Mouse (Mus musculus) mature B cell (primary cell): ENCODE data around the gene Cacna1f.

Experiments
- in situ Hi-C: fragments of 300-500 bp; cut with MboI; formaldehyde crosslinking; loops from 2 replicates; pipeline ENCODE4 v1.14.3; 2019

Cacna1f gene

DNA sequence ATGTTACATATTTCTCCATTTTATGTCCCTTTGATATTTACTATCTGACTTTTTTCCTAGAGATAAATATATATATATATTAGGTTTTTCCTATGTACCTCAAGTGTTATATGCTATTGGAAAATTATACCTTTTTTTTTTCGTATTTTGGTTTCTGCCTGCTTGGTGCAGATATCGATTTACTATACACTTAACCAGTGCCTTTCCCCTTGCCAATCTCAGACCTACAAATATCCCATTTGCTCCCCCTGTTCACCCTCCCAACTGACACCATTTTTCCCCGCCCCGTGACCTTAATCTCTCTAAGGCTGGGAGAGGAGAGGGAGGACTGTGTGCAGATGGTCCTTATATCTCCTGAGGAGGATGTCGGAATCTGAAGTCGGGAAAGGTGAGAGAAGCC lies at the start of gene Cacna1f:
TSS of gene Cacna1f (plus strand) at position 301 of the 400 bp plus-strand sequence.
- in situ Hi-C loops, result no loop called here

DNA sequence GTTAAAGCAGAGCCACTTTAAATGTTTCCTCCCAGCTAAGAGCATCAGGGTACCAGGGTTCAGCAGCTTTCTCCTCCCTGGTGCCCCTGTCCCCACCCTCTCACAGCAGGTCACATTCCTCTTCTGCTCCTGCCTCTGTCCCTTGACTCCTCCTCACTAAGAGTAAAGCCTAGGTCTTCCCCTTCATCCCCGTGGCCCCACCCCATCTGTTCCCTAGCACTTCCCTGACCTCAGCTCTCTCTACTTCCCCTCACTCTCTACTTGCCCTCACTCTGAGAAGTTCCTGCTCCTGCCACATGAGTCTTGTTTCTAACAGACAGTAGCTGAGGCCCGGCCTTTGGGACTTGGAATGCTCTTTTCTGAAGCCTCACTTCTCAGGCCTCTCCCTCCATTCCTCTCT lies 43.8 kb upstream of the Cacna1f start:
- in situ Hi-C loops, result no loop called here

DNA sequence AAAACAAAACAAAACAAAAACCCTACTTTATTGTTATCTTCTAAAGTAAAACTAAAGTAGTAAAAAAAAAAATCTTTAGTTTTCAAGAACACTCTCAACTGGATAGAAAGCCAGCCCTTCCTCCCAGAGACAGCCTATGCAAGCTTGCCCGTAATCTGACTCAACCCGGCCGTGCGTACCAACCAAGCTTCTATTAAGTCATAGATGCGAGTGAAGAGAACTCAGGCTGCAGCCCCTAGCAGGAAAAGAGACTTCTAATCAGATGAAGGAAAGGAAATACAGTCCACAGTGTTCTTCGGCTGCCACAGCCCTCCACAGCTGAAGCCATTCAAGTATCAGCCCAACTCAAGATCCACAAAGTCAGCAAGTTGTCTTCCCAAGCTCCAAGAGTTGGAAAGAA lies 40.5 kb upstream of the Cacna1f start:
- in situ Hi-C loops, result no loop called here

DNA sequence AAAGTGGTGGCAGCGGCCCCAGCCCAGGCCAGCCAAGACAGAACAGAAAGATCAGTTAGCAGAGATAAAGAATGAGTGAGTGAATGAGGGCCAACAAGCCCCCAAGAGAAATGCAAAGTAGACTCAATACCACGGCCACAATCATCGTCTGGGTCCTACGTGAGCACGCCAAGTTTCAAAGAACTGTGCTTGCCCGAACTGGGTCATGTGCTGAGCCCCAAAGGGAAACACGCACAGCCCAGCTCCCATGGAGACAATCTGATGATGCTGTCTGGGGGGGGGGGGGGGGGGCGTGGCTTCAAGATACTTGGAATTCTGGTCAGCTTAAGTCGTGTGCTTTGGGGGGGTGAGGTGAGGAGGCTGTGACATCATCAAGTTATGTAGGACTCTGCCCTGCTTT lies 39.4 kb upstream of the Cacna1f start:
- in situ Hi-C loops, result no loop called here

DNA sequence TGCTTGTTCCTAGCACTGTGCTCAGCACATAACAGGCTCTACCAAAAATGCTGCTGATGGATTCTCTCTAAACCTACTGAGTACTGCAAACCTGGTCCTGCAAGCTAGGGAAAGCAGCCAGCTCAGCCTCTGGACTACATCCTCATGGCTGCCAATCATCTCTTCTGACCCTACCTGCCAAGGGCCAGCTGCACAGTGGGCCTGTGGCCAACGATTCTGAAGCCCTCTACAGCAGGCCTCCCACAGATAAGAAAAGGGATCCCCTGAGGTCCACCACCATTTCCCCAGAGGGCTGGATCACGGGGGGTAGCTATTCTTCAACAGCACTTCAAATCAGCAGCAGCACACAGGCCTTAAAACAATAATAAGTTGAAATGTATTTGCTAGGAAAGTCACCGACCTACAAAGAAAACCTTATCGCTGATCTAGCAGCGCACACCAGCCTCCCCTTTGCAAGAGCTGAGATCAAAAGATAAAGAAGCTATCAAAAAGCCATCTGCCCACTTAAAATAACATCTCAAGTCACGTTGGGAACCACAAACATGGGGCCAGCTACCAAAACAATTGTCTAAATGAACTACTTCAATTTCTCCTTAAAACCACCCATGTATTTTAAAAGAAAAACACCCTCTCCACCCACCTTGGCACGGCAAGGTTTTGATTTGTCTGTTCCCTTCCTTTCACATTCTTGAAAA lies 36.3 kb upstream of the Cacna1f start:
- in situ Hi-C loops, result no loop called here

DNA sequence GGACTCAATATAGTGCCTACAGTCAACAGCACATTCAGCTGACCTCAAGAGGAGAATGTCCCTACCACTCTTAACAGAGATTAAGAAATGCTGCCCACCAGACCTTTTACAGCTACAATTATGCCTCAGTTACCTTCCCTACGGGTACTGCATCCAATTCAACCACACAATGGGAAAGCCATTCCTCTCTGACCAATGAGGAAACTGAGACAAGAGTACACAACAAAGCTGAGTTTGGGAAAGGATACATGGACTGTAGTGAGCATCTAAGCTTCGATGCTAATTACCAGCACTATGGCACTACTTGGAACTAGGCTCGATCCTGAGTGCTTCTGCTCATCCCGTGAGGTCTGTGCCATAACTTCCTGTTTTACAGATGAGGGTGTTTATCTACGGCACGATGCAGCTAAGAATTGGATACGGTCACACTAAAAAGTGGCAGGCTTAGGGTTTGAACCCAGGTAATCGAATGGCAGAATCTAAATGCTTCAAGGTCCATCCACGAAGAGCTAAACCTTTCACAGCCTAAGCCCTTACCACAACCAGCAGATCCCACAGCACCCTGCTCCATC lies 35.2 kb upstream of the Cacna1f start:
- in situ Hi-C loops, result no loop called here

DNA sequence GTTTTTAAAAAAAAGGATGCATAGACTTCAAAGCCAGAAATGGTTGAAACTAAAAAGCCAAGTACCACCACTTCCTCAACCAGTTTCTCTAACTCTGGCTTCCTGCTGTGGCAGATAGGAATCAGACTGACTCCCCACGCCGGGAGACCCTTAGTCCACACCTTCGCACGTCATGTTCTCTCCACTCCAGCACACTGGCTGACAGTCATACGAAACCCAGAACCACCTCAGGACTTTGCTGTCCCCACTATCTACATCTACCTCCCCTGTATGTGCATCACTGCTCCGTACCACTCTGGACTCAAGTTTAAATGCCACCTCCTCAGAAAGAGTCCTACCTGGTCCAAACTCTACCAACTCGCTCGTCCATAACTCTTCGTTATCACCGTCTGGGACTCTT lies 34.4 kb upstream of the Cacna1f start:
- in situ Hi-C loops, result no loop called here

DNA sequence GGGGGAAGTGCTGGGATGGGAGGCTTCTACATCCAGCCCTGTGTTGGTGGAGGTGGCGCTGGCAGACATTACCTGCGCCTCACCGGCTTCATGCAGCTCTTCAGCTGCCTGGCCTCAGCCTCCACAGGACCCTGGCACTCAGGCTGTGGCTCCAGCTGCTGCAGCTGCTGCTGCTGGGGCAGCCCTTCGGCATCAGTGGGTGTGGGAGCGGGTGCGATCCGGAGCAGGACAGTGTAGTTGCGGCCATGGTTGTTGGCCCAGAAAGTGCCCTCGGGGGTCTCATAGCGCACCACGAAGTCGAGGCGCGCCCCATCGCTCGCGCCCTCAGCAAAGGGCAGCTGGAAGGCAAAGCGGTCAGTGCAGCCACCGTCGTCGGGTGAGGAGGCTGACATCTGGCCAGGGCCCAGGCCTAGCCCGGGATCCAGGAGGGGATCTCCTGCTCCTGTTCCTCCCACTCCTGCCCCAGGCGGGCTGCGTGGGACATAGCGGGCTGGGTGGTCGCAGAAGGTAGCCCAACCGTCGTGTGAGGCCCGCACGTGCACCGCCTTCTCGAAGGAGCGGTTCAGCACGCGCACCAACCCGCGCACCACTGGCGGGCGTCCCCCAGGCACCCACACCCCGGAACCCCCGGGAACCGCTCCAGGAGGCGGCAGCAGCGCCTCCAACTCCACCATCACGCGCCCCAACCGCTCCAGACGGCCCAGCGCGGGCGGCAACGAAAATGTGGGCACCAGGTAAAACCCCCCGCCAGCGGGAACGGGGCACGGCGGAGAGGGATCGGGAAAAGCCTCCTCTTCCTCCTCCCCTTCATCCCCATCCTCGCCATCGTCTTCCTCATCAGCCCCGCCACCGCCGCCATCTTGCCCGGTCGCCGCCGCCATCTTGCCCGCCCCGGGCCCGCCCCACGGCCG lies 33.5 kb upstream of the Cacna1f start, which contains the start of gene Foxp3:
TSS of gene Foxp3 (plus strand) at position 469 of the 911 bp plus-strand sequence.
- in situ Hi-C loops, result no loop called here

DNA sequence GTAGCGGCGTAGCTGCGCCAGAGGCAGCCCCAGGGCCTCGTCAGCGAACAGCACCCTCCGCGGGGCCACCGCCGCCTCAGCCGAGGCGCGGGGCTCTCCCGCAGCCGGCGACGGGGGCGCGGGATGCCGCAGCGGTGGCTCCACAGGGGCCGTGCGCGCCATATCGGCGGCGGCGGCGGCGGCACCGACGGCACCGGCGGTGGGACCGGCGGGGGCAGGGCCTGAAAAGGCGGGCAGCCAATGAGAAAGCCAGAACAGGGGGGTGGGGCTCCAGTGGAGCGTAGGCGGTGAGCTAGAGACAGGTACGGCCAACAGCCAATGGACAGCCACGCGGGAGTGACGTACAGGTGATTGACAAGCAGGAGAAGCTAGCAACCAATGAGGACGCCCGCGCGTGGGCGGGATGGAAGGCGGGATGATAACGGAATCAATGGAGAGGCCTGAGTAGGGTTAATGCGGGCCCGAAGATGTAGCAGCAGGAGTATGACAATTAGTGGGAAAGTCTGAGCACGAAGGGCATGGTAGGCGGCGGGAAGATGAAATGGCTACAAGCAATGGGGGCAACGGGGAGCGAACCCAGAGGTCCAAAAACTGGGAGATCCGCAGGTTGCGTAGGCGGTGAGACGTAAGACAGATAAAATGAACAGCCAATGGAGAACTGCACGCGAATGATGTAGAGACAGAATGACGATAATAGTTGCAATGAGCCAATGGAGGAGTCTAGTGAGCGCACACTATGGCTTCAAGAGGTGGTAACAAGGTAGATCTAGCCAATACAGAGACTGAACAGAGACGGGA lies 32.6 kb upstream of the Cacna1f start, which contains the start of gene Ppp1r3f:
TSS of gene Ppp1r3f (minus strand) at position 197 of the 798 bp plus-strand sequence.
- in situ Hi-C loops, result no loop called here

DNA sequence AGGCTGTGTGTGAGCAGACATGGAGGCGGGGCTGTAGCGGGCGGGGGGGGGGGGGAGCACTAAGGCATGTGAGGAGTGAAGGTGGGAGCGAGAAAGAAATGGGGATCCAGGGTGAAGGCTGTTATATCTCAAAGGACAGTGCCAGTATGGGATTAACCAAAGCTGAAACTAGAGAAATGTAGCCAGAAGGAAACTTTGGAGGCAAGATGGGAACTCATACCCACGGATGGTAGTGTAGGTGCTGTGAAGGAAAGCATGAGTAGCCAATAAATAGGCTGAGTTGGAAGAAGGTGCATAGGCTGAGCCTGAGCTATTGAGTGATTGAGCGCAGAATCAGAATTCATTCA lies 32.0 kb upstream of the Cacna1f start:
- in situ Hi-C loops, result no loop called here

DNA sequence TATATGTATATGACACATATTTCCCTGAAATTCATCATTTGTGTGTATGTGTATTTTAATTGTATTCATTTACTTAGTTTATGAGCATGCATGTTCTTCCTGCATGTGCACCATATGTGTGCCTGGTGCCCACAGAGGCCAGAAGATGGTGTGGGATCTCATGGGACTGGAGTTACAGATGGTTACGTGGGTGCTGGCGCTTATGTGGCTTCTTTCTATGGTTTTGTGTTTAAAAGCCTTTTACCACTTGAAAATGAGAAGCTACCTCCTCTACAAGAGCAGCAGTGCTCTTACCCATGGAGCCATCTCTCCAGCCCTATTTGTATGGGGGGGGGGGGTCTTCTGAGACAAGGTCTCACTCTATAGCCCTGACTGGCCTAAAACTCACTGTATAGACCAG lies 25.7 kb upstream of the Cacna1f start:
- in situ Hi-C loops, result no loop called here

DNA sequence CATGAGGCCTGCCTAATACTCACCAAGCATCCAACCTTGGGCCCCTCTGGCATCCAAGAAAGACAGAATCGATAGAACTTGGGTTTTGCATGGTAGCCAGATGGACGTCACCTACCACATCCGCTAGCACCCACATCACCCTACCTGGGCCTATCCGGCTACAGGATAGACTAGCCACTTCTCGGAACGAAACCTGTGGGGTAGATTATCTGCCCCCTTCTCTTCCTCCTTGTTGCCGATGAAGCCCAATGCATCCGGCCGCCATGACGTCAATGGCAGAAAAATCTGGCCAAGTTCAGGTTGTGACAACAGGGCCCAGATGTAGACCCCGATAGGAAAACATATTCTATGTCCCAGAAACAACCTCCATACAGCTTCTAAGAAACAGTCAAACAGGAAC lies 23.0 kb upstream of the Cacna1f start:
- in situ Hi-C loops, result no loop called here

DNA sequence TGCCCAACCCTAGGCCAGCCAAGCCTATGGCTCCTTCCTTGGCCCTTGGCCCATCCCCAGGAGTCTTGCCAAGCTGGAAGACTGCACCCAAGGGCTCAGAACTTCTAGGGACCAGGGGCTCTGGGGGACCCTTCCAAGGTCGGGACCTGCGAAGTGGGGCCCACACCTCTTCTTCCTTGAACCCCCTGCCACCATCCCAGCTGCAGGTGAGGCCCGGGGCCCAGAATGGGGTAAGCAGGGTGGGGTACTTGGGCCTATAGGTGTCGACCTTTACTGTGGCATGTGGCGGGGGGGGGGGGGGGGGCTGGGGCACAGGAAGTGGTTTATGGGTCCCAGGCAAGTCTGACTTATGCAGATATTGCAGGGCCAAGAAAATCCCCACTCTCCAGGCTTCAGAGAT lies 20.5 kb upstream of the Cacna1f start:
- in situ Hi-C loops, result no loop called here

DNA sequence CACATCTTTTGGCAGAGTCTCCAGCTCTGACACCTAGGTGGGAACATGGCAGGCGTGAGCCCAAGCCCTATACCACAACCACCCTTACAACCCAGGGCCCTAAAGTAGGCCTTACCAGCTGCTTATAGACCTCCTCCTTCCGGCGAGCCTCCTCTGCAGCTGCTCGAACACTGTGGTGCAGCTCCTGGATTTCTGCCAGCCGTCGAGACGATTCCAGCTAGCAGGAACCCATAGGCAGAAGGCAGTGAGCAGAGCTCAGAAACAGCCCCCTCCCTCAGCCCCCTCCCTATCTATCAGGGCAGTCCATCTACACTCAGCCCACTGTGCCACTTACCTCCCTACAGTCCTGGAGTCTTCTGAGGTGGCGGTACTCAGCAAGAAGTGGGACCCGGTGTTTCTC lies 11.5 kb upstream of the Cacna1f start:
- in situ Hi-C loops, result no loop called here

DNA sequence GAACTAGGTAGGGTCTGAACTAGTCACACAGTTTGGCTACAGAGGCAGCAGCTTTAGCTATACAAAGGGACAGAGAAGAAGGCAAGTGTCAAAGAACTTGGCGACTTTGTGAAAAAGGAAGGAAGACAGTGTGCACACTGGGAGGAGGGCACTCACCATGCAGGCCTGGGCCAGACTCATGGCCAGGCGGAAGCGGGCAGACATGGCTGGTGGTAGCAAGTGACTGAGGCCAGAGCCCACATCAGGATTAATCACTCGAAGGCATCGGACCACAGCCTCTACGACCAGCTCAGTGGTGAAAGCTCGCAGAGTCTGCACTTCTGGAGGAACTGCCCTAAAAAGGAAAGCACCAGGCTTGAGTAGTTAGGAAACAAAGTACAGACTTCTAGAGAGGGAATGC lies 2.9 kb upstream of the Cacna1f start:
- in situ Hi-C loops, result no loop called here

DNA sequence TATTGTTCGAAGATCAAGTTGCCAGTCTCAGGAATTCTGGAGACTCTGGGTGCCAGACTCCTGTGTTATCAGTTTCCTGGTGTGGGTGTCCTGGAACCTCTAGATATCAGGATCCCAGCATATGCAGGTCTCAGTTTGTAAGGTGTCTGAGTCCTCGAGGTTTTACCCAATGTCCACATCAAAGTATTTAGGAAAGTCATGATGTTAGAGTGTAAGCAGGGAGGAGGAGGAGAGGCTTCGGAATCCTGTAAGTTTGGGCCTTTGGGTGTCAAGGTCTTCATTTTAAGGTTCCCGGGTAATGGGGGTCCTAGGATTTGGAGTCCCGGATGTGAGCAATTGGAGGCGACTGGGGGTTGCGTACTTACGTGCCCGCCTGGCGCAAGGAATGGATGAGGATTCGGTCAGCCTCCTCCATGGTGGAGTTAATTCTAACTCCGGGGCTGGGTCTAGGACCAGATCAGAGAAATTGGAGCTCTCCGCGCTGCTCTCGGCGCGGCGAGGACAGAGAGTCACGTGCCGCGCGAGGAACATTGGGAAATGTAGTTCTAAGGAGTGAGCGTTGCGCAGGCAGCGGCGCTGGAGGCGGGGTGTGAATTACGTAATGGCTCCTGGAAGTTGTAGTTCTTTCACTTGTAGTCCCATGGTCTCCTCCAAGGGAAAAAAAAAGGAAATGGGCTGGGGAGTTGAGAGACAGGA lies 1.9 kb upstream of the Cacna1f start, which contains the start of gene Ccdc22:
TSS of gene Ccdc22 (minus strand) at position 639 of the 696 bp plus-strand sequence.
- in situ Hi-C loops, result no loop called here

DNA sequence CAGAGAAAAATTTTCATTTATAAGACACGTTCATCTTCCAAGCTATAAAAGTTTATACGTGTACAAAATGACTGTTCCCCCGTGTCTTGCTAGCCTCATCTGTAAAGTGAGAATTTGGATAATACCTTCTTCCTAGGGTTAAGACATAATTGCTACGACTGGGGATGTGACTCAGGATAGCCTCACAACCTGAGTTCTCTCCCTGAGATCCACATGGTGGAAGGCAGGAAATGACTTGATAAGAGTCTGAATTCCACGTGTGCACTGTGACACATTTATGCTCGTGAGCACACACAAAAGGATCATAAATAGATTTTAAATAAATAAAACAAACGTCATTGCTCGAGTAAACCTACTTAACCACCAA lies 1.3 kb upstream of the Cacna1f start:
- in situ Hi-C loops, result no loop called here

DNA sequence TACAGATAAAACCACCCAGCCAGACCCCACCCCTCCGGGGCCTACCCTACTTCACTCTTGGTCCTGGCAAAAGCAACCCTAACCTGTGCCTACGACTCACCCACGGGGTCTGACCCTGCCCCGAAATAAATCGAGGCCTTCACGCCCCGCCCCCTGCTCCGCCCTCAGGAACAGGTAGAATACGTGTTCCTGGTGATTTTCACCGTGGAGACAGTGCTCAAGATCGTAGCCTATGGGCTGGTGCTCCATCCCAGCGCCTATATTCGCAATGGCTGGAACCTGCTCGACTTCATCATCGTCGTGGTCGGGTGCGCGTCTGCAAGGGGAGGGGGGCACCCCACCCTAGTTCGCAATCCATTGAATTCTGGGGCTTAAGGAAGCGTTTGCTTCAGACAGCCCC lies 3.2 kb downstream of the Cacna1f start:
- in situ Hi-C loops, result no loop called here

DNA sequence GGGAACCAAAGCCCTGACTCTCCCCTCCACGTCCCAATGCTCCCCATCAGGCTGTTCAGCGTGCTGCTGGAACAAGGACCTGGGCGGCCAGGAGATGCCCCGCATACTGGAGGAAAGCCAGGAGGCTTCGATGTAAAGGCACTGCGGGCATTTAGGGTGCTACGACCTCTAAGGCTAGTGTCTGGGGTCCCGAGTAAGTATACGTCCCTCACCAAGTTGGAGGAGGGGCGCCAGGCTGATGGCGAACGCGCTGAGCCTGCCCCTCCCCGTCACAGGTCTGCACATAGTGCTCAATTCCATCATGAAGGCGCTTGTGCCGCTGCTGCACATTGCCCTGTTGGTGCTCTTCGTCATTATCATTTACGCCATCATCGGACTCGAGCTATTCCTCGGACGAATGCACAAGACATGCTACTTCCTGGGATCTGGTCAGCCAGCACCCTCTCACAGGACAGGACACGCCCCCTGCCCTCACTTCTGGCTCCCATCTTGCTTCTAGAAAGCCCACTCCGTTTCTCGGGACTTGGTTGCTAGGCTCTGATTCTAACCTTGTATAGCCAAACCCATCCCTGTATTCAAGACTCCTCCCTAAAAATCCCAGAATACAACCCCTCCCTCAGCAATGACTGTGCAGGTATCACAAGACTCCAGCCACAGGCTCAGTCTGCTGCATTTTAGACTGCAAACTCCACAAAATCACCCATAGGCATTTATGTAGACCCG lies 3.8 kb downstream of the Cacna1f start:
- in situ Hi-C loops, result no loop called here

DNA sequence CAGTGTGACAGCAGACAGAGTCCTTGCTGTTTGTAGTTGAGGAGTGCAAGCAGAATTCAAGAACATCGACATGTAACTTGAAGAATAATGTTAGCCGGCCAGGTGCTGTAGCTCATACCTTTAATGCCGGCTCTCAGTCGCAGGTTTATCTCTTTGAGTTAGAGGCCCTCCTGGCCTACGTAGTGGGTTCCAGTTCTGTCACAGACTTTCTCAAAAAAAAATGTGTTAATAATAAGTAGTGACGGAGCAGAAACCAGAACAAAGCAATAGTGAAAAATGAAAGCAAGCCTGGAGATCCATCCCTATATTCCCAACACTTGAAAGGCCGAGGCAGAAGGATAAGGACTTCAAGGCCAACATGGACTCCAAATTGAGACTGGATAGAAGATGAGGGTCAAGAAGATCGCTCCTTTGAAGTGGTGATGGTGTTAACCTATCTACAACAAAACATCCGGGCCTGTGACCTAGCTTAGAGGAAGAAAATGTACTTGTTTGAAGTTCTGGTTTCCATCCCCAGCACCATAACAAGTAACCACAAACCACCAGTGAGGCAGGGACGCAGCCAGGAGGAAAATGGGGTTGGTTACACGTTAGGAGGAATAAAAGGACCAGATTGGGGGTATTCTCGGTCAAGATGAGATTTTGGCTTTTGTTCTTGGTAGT lies 11.1 kb downstream of the Cacna1f start:
- in situ Hi-C loops, result no loop called here
